Mouse (Mus musculus): ENCODE measurements at regions not wholly inside any gene's neighbourhood (a gene's known extent, or its start where the extent isn't known, plus 50 kb on each side); places are given as distances from the start of the nearest gene placed in this dataset.

- DNase-seq (ENCODE audit: low read depth, low spot score): no peak
- no peaks in the 10 kb centered on the region for H3K27me3 ChIP-seq (ENCODE audit: control insufficient read depth, insufficient read depth, low read length, poor library complexity, severe bottlenecking)
Measured at GRCm38 (mm10) chr2:115088421-115089120, 433.8 kb upstream of the Dph6 start.

GRCm38 (mm10) chr2:115090430-115091175 is 435.8 kb upstream of the Dph6 start:
- DNase-seq (ENCODE audit: low read depth, low spot score): no peak
- Histone ChIP-seq H3K27me3 (ENCODE audit: control insufficient read depth, insufficient read depth, low read length, poor library complexity, severe bottlenecking) (no peaks in the 10 kb centered on the region), H3K36me3 (ENCODE audit: control insufficient read depth, insufficient read depth, low read length, poor library complexity, severe bottlenecking) (no peaks in the 10 kb centered on the region)

More at GRCm38 (mm10) chr2:115088421-115089120, 433.8 kb upstream of the Dph6 start:
- no peaks in the 10 kb centered on the region for H3K36me3 ChIP-seq (ENCODE audit: control insufficient read depth, insufficient read depth, low read length, poor library complexity, severe bottlenecking)

DNA sequence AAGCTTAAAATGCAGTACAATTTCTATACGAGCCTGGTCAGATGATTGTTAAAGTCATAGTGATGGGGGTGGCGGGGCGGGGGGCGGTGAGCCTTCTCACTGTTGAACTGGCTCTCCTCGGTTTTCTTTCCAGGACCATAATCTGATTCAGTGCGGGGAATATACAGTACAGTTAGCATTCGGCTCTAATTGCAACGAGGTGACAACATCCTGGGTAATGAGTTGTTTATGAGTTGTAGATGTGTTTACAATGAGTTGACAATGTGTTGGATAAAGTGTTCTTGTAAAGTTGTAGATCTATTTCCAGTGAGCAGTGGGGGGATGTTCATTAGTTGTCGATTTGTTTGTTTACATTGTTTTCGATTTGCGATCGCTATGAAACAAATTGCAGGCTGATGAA is 440.6 kb upstream of the Dph6 start:
- Histone ChIP-seq H3K36me3 (ENCODE audit: control insufficient read depth, insufficient read depth, low read length, poor library complexity, severe bottlenecking) (no peaks in the 10 kb centered on the region), H3K27me3 (ENCODE audit: control insufficient read depth, insufficient read depth, low read length, poor library complexity, severe bottlenecking) (no peaks in the 10 kb centered on the region)
- DNase-seq (ENCODE audit: low read depth, low spot score): no peak

DNA sequence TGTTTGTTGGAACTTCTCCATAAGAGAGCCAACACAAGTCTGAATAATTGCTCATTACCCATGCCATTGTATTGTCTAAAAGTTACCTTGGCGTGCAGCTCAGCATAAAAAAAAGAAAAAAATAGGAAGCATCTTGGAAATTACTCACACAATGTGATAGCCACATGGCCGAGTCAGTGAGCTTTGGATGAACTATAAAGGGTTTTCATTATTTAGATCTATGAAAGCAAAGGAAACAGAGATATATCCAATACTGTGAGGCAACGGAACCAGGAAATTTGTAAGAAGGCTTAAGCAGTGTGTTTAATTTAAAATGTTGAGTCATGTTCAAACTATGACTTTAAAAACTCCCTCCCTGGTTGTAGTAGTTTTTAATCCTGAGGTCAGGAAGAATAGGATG is 446.7 kb upstream of the Dph6 start:
- Histone ChIP-seq H3K36me3 (ENCODE audit: control insufficient read depth, insufficient read depth, low read length, poor library complexity, severe bottlenecking) (no peaks in the 10 kb centered on the region), H3K27me3 (ENCODE audit: control insufficient read depth, insufficient read depth, low read length, poor library complexity, severe bottlenecking) (no peaks in the 10 kb centered on the region)
- no peak for DNase-seq (ENCODE audit: low read depth, low spot score)

DNA sequence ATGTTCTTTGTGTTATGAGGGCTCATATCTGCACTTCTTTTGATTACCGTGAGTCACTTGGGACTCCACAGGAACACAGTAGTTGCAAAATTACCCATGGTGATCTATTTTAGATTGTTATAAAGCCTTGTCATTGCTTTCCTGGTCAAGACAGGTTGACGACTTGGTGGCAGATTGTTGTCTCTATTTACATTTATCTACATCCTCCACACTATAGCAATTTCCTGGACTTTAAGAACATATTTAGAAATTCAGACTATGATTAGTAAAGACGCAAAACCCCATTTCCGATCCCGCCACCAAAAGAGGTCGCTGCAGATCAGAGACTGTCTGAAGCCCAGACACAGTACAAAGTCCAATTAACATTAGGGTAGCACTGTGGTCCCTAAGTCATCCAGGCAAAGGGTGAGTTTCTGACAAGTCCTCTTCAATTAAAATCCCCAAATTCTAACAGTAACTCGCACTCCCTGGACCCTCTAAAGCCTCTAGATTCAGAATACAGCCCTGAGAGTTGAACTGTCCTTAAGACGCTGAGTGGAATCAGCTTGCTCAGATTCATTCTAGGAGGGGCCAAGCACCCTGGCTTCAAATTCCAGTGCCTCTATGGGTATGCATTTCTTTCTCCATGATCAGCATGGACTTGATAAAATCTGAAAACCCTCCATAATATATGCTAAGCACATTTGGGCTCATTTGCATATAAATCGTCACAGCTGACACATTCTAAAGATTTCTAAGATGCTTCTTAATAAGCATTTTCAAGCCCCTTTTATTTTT is 461.9 kb upstream of the BC052040 start:
- Histone ChIP-seq H3K36me3 (ENCODE audit: control insufficient read depth, insufficient read depth, low read length, poor library complexity, severe bottlenecking) (no peaks in the 10 kb centered on the region), H3K27me3 (ENCODE audit: control insufficient read depth, insufficient read depth, low read length, poor library complexity, severe bottlenecking) (no peaks in the 10 kb centered on the region)
- no peak for DNase-seq (ENCODE audit: low read depth, low spot score)

- Histone ChIP-seq H3K27me3 (ENCODE audit: control insufficient read depth, insufficient read depth, low read length, poor library complexity, severe bottlenecking) (no peaks in the 10 kb centered on the region), H3K36me3 (ENCODE audit: control insufficient read depth, insufficient read depth, low read length, poor library complexity, severe bottlenecking) (no peaks in the 10 kb centered on the region)
- DNase-seq (ENCODE audit: low read depth, low spot score): no peak
Measured at GRCm38 (mm10) chr2:115120206-115120503, 461.4 kb upstream of the BC052040 start.

DNA sequence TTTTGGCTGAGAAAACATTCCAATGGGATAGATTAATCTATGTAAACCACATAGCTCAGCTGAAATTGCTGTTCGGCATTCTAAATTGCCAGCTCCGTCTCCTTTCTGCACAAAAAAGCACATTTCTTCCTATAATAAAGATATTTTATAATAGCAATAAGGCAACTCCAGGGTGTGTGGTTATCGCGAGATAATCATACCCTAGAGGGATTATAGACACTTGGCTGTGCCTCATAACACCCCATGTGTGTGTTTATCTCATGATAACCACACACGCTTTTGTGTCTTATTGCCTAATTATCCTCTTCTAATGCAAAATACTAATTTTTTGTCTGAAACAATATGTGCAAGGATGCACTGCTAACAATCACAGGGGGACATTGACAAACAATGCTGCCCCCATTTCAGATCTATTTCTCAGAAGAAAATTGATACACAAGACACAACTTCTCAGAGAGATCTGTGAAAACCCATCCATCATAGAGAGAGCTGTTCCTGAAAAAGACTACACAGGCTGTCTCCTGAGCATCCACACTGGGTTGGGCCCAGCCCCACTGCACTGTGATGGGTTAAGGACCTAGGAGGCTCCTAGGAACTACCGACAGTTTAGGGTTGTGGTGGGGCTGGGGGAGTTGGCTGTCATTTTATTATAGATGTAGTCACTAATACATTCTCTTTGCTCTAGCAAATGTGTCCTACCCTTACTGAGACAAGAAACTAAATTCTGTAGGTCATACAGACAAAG is 454.7 kb upstream of the BC052040 start:
- Histone ChIP-seq H3K36me3 (ENCODE audit: control insufficient read depth, insufficient read depth, low read length, poor library complexity, severe bottlenecking) (no peaks in the 10 kb centered on the region), H3K27me3 (ENCODE audit: control insufficient read depth, insufficient read depth, low read length, poor library complexity, severe bottlenecking) (no peaks in the 10 kb centered on the region)
- DNase-seq (ENCODE audit: low read depth, low spot score): no peak

- no peaks in the 10 kb centered on the region for H3K36me3 ChIP-seq (ENCODE audit: control insufficient read depth, insufficient read depth, low read length, poor library complexity, severe bottlenecking)
- DNase-seq (ENCODE audit: low read depth, low spot score): no peak
- no peaks in the 10 kb centered on the region for H3K27me3 ChIP-seq (ENCODE audit: control insufficient read depth, insufficient read depth, low read length, poor library complexity, severe bottlenecking)
Measured at GRCm38 (mm10) chr2:115131746-115132145, 449.8 kb upstream of the BC052040 start.

DNA sequence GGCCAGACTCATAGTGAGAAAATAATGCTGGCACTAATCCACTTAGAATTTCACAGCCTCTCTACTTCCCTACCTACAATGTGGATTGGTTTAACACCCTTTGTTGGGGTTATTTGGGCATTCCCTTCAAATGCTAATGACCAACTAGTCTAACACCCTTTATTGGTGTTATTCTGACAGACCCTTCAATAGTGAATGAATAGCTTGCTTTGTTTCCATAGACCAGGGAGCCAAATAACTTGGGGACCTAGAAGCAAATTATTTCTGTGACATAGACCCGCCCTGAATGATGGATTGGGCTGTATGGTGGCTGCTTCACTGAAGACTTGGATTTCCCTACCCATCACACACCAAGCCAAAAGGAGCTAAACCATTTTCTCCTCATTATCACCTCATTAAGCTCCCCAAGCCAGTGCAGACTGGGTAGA is 449.3 kb upstream of the BC052040 start:
- no peaks in the 10 kb centered on the region for H3K36me3 ChIP-seq (ENCODE audit: control insufficient read depth, insufficient read depth, low read length, poor library complexity, severe bottlenecking)
- no peaks in the 10 kb centered on the region for H3K27me3 ChIP-seq (ENCODE audit: control insufficient read depth, insufficient read depth, low read length, poor library complexity, severe bottlenecking)
- DNase-seq (ENCODE audit: low read depth, low spot score): no peak

- H3K27me3 ChIP-seq (ENCODE audit: control insufficient read depth, insufficient read depth, low read length, poor library complexity, severe bottlenecking): no peaks in the 10 kb centered on the region
- H3K36me3 ChIP-seq (ENCODE audit: control insufficient read depth, insufficient read depth, low read length, poor library complexity, severe bottlenecking): no peaks in the 10 kb centered on the region
- DNase-seq (ENCODE audit: low read depth, low spot score): no peak
Measured at GRCm38 (mm10) chr2:115141416-115141815, 440.1 kb upstream of the BC052040 start.

DNA sequence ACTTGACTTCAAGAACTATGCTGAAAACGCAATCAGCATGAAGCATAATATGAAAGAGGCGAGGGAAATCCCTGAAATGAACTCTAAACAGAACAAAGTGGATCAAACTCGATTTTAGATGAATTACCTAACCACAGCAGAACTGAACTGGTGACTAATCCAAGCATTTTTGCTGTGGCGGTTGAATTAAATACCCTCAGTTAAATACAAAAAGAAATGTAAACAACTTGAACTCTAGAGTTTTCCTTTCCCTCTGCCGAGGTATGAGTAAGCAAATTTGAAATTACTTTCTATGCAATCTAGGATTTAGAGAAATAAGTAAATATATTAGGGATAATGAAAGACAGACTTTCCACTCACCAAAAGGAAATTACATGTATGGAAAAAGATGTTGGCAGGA is 409.4 kb upstream of the BC052040 start:
- no peak for DNase-seq (ENCODE audit: low read depth, low spot score)
- Histone ChIP-seq H3K36me3 (ENCODE audit: control insufficient read depth, insufficient read depth, low read length, poor library complexity, severe bottlenecking) (no peaks in the 10 kb centered on the region), H3K27me3 (ENCODE audit: control insufficient read depth, insufficient read depth, low read length, poor library complexity, severe bottlenecking) (no peaks in the 10 kb centered on the region)

DNA sequence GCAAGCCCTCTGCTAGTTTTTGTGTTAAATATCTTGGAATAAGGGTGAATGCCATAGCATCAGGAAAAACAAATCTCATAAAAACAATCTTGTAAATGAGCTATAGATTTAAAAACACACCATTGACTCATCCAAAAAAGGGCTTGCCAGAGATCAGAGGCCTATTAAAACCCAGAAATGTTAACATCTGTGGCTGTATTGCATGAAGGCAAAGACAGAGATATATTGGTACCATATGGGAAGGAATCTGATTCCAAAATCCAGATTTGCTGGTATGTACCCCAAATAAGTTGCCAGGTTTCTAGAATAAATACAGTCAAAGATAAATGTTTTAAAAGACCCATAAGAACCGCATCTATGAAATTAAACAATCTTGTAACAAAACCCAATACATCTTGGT is 404.4 kb upstream of the BC052040 start:
- H3K36me3 ChIP-seq (ENCODE audit: control insufficient read depth, insufficient read depth, low read length, poor library complexity, severe bottlenecking): no peaks in the 10 kb centered on the region
- H3K27me3 ChIP-seq (ENCODE audit: control insufficient read depth, insufficient read depth, low read length, poor library complexity, severe bottlenecking): no peaks in the 10 kb centered on the region
- no peak for DNase-seq (ENCODE audit: low read depth, low spot score)

DNA sequence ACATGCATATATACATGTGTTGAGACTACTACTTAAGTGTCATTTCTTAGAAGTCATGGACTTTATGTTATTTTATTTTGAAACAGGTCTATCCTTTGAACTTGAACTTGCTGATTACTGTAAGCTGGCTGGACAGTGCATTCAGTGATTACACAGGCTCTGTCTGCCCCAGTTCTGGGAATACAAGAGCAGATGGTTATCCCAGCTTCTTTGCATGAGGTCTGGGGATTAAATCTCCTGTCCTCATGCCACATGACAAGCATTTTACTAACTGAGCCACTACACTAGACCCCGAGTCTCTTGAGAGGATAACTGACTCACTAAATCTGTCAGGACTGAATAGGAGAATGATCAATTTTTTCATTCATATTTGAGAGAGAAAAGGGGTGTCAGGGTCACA is 403.6 kb upstream of the BC052040 start:
- DNase-seq (ENCODE audit: low read depth, low spot score): no peak
- H3K36me3 ChIP-seq (ENCODE audit: control insufficient read depth, insufficient read depth, low read length, poor library complexity, severe bottlenecking): no peaks in the 10 kb centered on the region
- H3K27me3 ChIP-seq (ENCODE audit: control insufficient read depth, insufficient read depth, low read length, poor library complexity, severe bottlenecking): no peaks in the 10 kb centered on the region

DNA sequence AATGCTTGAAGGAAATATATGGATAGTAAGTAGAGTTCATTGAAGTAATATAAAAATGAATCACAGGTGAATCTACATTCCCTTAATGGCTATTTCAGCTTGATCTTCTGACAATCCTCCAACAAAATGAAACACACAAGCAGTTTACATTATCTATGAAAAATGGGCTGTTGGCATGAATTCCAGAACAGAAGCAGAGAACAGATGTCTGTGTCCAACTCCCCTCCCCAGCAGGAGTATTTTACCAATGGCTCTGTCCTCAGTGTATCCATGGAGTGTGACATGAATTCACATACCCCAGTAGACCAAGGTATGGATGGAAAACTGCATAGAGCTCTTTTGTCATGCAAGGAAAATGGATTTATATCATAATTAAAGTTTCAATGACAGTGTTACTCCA is 370.3 kb upstream of the BC052040 start:
- Histone ChIP-seq H3K27me3 (ENCODE audit: control insufficient read depth, insufficient read depth, low read length, poor library complexity, severe bottlenecking) (no peaks in the 10 kb centered on the region), H3K36me3 (ENCODE audit: control insufficient read depth, insufficient read depth, low read length, poor library complexity, severe bottlenecking) (no peaks in the 10 kb centered on the region)
- no peak for DNase-seq (ENCODE audit: low read depth, low spot score)
